Mouse (Mus musculus) spleen, postnatal 14 days (tissue): ENCODE measurements around the gene Klra7.
"Not testable (repeated sequence)": the region's sequence is repeated elsewhere in the genome, so short reads cannot be mapped to it uniquely, and the experiment has no call there.

Source experiments
- DNase-seq, 2 experiments: peaks; one replicate each; pipeline ENCODE4 v3.0.0; 2021 to 2022; ENCODE audit warnings: low spot score in 2 of 2

Klra7 gene

DNA sequence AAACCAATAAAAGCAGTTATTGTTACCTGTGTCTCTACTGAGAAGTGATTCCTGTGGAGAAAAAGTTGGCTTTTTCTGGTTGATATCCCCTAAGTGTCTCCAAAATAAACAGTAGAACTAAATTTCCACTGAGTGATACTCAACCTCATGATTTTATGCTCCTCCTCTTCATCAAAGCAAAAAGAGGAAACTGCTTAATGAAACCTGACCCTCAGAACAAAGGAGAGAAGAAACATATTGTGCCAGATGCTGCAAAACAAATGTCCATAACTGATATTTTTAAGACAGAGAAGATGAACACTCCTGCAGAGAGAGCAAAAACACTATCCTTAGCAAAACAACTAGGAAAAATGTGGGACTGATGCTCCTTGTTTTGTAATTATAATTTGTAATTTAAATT, at the start of gene Klra7:
Klra7 (minus strand) TSS at position 101 of the 400 bp plus-strand sequence.
- DNase-seq: no peak

GRCm38 (mm10) chr6:130281828-130282227, 48.7 kb upstream of the Klra7 start, which contains the start of gene Klra10:
TSS of gene Klra10 (minus strand) at chr6:130281928.
- DNase-seq: not testable (repeated sequence)

DNA sequence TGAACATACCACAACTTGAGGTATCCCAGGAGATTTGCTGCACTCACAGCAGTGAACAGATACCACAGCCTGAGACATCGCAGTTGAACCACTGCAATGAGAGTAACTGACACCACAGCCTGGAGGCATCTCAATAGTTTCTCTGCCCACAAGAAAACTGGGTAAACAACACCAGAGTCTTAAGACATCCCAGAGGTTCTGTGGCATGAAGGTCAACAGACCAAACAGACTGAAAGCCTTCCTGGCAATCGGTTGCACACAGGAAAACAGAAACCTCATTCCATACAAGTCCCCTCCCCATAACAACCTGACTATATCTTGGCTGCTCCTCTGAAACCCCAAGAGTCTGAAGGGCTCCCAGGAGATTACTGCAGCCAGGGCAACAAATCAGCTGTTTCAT, 22.2 kb upstream of the Klra7 start:
- DNase-seq: no peak

DNA sequence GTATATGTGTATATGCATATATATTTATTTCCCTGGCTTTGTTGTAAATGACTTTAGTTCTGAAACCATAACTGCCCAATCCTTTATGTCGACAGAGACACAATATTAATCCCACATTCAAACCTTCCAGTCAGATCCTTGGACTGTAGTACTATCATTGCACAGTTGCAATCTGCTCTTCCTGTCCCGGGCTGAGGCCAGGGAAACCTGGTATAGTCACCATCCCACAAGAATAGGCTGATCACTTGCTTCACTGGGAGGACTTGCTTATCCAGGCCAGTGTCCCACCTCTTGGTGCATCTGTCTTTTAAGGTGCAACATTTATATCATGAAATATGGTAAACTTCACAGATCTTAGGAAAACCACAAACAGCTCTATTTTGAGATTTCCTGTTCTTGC, 4.4 kb upstream of the Klra7 start:
- DNase-seq: no peak

DNA sequence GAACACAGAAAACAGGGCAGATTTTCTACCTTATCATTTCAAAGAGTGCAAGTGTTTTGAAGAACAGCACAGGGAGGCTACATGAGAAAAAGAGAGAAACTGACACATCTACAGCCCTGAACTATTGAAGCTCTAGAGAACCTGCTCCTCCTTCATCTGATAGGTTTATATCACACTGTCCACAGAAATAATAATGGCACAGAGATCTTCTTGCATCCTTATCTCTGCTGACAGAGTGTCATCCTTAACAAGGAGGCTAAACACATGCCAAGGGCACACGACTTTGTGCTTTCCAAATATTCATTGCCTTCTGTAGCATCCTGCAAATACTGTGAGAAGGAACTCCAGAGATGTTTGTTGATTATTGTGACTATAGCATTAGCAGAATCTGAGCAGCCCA, 3.5 kb upstream of the Klra7 start:
- no peak for DNase-seq

GRCm38 (mm10) chr6:130197453-130197852, 35.7 kb downstream of the Klra7 start:
- DNase-seq: not testable (repeated sequence)

GRCm38 (mm10) chr6:130193012-130193411, 40.1 kb downstream of the Klra7 start, which contains the start of gene Klra9:
TSS of gene Klra9 (minus strand) at chr6:130193112.
- DNase-seq: not testable (repeated sequence)
